Mouse (Mus musculus) embryonic facial prominence, embryonic 11.5 days (tissue): Measurements from ENCODE around the gene Slc10a7. TPM values are rescaled to one million over a fixed set of nuclear protein-coding genes. Genes with fewer than 3 reads are reported as not detected.
A peak's percentile ranks its signal among the peaks of the same experiment; 100 is the strongest.

Experiments used
- ATAC-seq: fragments of 200-750 bp; cut with Nextera tagmentation; replicated peaks from 2 replicates; pipeline ENCODE4 v1.8.0; 2017; ENCODE audit warnings: low read depth; ENCODE audit not compliant: insufficient number of reproducible peaks, low FRiP score, low TSS enrichment
- DNase-seq: peaks from one replicate; pipeline ENCODE4 v3.0.0-alpha.2; 2015; ENCODE audit warnings: low spot score
- H3K27ac ChIP-seq: fragments of 300-500 bp; sonication (generic); replicated peaks from 2 replicates; pipeline ENCODE4 v1.5.1; 2014; ENCODE audit warnings: mild to moderate bottlenecking, low read depth, low read length, control low read depth
- H3K27me3 ChIP-seq: fragments of 300-500 bp; sonication (generic); 2 replicates; pipeline ENCODE4 v1.6.1; 2014; ENCODE audit warnings: mild to moderate bottlenecking, low read length, moderate library complexity, mixed read lengths; ENCODE audit not compliant: control insufficient read depth, insufficient read depth
- H3K36me3 ChIP-seq: fragments of 300-500 bp; sonication (generic); replicated peaks from 2 replicates; pipeline ENCODE4 v1.6.1; 2014; ENCODE audit warnings: low read depth, mild to moderate bottlenecking, low read length, moderate library complexity, mixed read lengths; ENCODE audit not compliant: control insufficient read depth, insufficient read depth
- H3K4me1 ChIP-seq: fragments of 300-500 bp; sonication (generic); 2 replicates; pipeline ENCODE4 v1.6.1; 2014; ENCODE audit warnings: low read length, mixed read lengths; ENCODE audit not compliant: control insufficient read depth, insufficient read depth
- H3K4me2 ChIP-seq: fragments of 300-500 bp; sonication (generic); 2 replicates; pipeline ENCODE4 v1.6.1; 2014; ENCODE audit warnings: low read depth, mild to moderate bottlenecking, control low read depth, low read length, moderate library complexity
- H3K4me3 ChIP-seq: fragments of 300-500 bp; sonication (generic); 2 replicates; pipeline ENCODE4 v1.5.1; 2014; ENCODE audit warnings: low read depth, low read length, control low read depth
- H3K9ac ChIP-seq: fragments of 300-500 bp; sonication (generic); replicated peaks from 2 replicates; pipeline ENCODE4 v1.6.1; 2014; ENCODE audit warnings: mild to moderate bottlenecking, control low read depth, low read length
- H3K9me3 ChIP-seq: fragments of 300-500 bp; sonication (generic); replicated peaks from 2 replicates; pipeline ENCODE4 v1.6.1; 2016; ENCODE audit warnings: mild to moderate bottlenecking, low read length, inconsistent platforms, mixed read lengths; ENCODE audit not compliant: control insufficient read depth
- WGBS: fragments of 180-500 bp; shearing (Covaris S2); extraction: QIAGEN DNeasy Blood & Tissue Kit; methylation state at CpG from one replicate; pipeline ENCODE4 v1.1.7; 2014; 5-methylcytosine and 5-hydroxymethylcytosine counted together
- polyA plus RNA-seq: library from polyadenylated mRNA; unstranded; fragments of >200 nt; fragmentation: Nextera tagmentation; extraction: Ambion mirVana; gene quantifications from 2 replicates; pipeline ENCODE4 v1.2.1, GENCODE M21; 2014

The Slc10a7 gene
- polyA plus RNA-seq, 1 experiment from 2014 or later = 9.2 TPM

DNA sequence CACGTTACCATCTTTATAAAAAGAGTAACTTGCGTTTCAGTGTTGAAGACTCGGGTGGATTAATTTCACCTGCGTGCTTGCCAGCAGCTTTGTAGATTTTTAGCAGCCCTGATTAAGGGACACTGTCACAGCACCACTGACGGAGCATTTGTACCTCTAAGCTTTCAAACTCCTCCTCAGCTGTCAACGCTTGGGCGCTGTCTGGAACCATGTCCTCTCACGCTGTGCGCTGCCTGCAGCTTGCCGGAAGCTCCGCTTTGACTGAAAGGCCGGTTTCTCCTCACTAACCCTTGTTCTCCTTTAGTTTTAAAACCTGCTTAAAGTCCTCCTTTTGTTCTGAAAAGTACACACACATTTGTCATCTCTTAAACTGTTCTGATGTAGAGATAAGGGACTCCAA is 123.9 kb downstream of the Slc10a7 start:
- Histone ChIP-seq H3K9ac (no peak overlapping the region), H3K4me1 (no peaks in the 10 kb centered on the region), H3K9me3 (no peaks in the 10 kb centered on the region), H3K27me3 (no peaks in the 10 kb centered on the region), H3K36me3 (no peaks in the 10 kb centered on the region), H3K27ac (no peak overlapping the region), H3K4me2 (no peak overlapping the region), H3K4me3 (no peak overlapping the region)
- whole genome bisulfite sequencing = 47% methylated on average over 12 of the region's 12 CpGs
- ATAC-seq (no peak), DNase-seq (no peak)

DNA sequence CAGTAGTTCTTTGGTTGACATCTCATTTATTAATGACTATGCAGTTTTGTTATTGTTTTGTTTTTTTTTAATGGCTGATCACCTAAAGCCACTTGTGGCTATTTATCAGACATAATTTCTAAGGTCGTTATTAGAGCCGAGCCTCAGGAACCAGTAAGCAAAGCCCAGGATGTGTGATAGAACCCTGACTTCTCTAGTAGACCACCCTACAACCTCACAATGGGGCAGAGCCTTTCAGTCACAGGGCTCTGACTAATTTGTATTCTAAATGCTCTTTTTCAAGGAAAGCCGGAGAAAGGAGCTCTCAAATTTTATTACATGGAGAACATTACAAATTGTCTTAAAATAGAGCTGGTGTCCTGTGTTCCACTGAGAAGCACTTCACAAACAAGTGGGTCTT is 124.9 kb downstream of the Slc10a7 start:
- ATAC-seq = no peak
- H3K4me2 ChIP-seq = no peak overlapping the region
- WGBS = 75% methylated on average over 3 of the region's 3 CpGs
- no peaks in the 10 kb centered on the region for H3K27me3 ChIP-seq
- no peak overlapping the region for H3K4me3 ChIP-seq
- no peaks in the 10 kb centered on the region for H3K36me3 ChIP-seq
- H3K9me3 ChIP-seq = no peaks in the 10 kb centered on the region
- no peaks in the 10 kb centered on the region for H3K4me1 ChIP-seq
- H3K9ac ChIP-seq = no peak overlapping the region
- no peak overlapping the region for H3K27ac ChIP-seq
- DNase-seq = no peak

DNA sequence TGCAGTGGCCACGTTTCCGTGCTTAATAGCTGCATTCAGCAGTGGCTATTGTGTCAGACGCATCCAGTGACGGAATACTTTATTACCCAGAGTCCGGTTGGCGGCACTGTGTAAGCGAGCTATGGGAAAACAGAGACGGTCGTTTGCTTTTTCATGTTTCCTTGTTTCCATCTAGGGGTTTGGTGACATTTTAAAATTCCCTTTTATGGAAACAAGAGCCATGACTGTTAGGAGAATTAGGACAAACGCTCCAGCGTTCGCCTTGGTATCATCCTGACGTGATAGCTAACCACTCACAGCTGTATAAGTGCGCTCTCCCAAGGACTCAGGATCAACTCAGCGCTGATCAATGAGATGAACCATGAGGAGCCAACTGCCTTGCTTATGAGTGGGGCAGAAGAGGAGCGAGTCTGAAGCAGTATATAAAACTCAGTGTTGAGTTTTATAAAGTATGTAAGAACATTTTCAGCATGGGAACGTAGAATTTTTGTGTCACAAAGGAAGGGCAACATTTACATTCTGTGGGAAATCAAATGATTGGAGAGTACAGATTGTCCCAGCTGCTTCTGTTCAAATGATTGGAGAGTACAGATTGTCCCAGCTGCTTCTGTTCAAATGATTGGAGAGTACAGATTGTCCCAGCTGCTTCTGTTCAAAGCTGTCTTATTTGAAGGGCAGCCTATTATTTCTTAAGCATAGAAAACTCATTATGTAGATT is 125.5 kb downstream of the Slc10a7 start:
- Histone ChIP-seq H3K9ac (no peak overlapping the region), H3K27me3 (no peaks in the 10 kb centered on the region), H3K4me1 (no peaks in the 10 kb centered on the region), H3K27ac (no peak overlapping the region), H3K36me3 (no peaks in the 10 kb centered on the region), H3K4me2 (no peak overlapping the region), H3K9me3 (no peaks in the 10 kb centered on the region), H3K4me3 (no peak overlapping the region)
- no peak for ATAC-seq
- peak; percentile 30 for DNase-seq
- 57% methylated on average over 17 of the region's 17 CpGs for WGBS

DNA sequence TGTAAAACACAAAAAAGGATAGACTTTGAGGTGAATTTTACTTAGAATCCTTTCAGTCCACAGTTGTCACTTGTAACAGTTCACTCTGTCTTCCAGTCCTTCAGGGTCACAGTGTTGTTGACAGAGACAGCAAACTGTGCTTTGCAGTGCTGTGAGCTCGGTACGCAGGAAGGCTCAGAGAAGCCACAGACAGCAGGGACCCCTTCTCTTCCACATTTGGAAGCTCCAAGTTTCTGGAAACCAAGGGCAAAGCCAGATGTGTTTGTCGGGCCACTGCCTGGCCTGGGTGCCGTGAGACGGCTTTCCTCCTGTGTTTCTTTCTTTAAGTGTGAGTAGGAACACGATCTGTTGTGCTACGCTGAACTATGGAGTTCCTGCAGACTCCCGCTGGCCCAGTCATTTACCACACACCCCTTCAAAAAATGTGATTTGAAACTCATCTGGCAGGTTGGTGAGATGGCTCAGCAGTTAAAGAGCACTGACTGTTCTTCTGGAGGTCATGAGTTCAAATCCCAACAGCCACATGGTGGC is 126.2 kb downstream of the Slc10a7 start:
- DNase-seq = no peak
- no peaks in the 10 kb centered on the region for H3K4me1 ChIP-seq
- no peak overlapping the region for H3K27ac ChIP-seq

DNA sequence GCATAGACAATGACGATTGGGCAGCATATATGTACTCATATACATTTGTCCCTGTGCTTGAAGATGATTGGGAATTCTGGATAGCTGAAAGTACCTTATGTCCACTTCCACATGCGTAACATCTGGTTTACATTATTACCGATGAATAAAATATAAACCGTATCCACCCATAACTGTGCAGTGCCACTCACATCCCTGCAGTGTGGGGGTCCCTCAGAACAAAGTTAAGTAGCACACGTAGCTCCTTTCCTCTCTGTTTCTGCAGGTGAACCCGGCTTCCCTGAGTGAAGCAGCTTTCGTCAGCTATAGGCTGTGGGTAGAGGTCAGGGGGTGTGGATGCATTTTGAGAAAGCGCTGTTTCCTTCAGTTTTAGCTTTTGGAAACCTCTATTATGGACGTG is 132.8 kb downstream of the Slc10a7 start:
- Histone ChIP-seq H3K27me3 (no peaks in the 10 kb centered on the region), H3K4me1 (no peaks in the 10 kb centered on the region), H3K36me3 (no peaks in the 10 kb centered on the region), H3K27ac (no peak overlapping the region), H3K9me3 (no peaks in the 10 kb centered on the region), H3K4me3 (no peak overlapping the region), H3K4me2 (no peak overlapping the region), H3K9ac (no peak overlapping the region)
- DNase-seq (peak; percentile 29), ATAC-seq (peak; percentile 59; the same call in 1 of the 2 replicates)
- 66% methylated on average over 9 of the region's 9 CpGs for WGBS

More for the DNA sequence above, 126.2 kb downstream of the Slc10a7 start:
- no peaks in the 10 kb centered on the region for H3K36me3 ChIP-seq
- no peaks in the 10 kb centered on the region for H3K9me3 ChIP-seq
- 68% methylated on average over 8 of the region's 8 CpGs for WGBS
- H3K4me2 ChIP-seq = no peak overlapping the region
- no peaks in the 10 kb centered on the region for H3K27me3 ChIP-seq
- no peak overlapping the region for H3K4me3 ChIP-seq
- H3K9ac ChIP-seq = no peak overlapping the region
- no peak for ATAC-seq

DNA sequence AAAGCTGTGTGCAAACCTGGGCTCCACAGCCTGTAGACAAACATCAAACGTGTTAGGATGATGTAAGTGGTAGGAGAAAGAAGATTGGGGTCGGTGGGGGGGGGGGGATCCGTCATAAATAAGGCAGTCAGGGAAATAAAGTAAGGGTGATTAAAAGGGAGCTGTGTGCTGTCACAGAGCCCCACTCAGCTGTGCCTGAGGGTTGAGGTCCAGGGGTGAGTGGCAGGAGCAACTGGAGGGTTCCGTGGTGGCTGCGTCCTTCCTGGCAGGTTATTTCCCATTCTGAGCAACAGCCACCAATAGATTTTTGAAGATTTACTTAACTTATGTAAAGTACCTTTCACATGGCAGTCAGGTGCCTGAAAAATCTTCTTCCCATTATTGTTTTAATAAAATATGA is 133.2 kb downstream of the Slc10a7 start:
- Histone ChIP-seq H3K27ac (no peak overlapping the region), H3K4me2 (no peak overlapping the region), H3K36me3 (no peaks in the 10 kb centered on the region), H3K9me3 (no peaks in the 10 kb centered on the region), H3K27me3 (no peaks in the 10 kb centered on the region), H3K4me3 (no peak overlapping the region), H3K4me1 (no peaks in the 10 kb centered on the region), H3K9ac (no peak overlapping the region)
- ATAC-seq = no peak
- 76% methylated on average over 5 of the region's 5 CpGs for WGBS
- no peak for DNase-seq

DNA sequence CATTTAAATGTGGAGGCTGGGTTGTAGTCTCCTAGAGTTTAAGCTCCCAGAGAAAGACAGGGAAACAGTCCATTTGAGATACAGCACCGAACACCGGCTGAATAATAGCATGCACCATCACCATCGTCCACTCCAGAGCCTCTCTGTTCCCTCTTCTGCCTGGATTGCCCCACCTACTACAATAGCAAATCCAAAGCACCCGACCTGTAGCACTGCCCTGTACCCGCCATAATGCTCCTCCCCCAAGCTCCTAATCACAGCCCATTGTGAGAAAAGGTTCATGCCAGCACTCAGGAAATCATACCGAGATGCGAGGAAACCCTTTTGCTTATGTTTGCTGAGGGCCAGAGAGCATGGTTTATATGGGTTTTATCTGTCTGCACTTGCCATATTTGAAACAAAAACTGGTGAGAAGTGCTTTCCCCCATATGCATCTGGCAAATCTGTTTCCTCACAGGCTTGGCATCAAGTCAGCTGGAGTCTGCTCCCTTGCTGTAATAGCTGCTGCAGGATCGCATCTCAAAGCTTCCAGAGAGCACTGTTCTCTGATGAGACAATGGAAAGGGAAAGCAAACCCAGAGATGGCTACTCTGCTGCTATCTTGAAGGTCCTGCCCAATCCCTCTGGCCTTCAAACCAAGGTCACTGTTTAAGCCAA is 138.0 kb downstream of the Slc10a7 start:
- Histone ChIP-seq H3K4me3 (no peak overlapping the region), H3K36me3 (no peaks in the 10 kb centered on the region), H3K9me3 (no peaks in the 10 kb centered on the region), H3K27me3 (no peaks in the 10 kb centered on the region), H3K27ac (no peak overlapping the region), H3K4me2 (no peak overlapping the region), H3K4me1 (no peaks in the 10 kb centered on the region), H3K9ac (no peak overlapping the region)
- DNase-seq = no peak
- 66% methylated on average over 8 of the region's 8 CpGs for WGBS
- ATAC-seq = no peak

DNA sequence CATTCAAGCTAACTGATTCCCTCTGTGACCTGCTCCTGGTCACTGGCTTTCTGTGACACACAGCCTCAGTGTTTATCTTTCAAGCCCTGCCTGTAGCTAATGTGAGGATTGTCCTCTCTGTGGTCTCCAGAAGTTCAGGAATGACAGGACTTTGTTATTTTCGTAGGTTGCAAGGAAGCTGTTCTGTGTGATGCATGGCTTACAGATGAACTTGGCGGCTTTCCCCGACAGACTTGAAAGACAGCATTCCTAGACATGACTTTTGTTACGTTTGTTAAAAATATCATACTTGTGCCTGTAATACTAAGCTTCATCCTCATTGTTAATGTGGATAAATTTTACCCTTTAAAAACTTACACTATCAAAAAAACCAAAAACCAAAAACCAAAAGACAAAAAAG is 138.7 kb downstream of the Slc10a7 start:
- ATAC-seq (no peak), DNase-seq (no peak)
- Histone ChIP-seq H3K9ac (no peak overlapping the region), H3K4me2 (no peak overlapping the region), H3K4me3 (no peak overlapping the region), H3K27ac (0 out of 2 replicates have a peak overlapping the region, but pooled peaks have one; percentile 16), H3K9me3 (no peaks in the 10 kb centered on the region), H3K27me3 (no peaks in the 10 kb centered on the region), H3K4me1 (no peaks in the 10 kb centered on the region), H3K36me3 (no peaks in the 10 kb centered on the region)
- 74% methylated on average over 4 of the region's 4 CpGs for WGBS
